Mouse (Mus musculus): ENCODE measurements around the gene Pth2. TPM values are rescaled to one million over a fixed set of nuclear protein-coding genes. Genes with fewer than 3 reads are reported as not detected.

The Pth2 gene
- polyA plus RNA-seq, 1 experiment from 2014 or later = not detected

DNA sequence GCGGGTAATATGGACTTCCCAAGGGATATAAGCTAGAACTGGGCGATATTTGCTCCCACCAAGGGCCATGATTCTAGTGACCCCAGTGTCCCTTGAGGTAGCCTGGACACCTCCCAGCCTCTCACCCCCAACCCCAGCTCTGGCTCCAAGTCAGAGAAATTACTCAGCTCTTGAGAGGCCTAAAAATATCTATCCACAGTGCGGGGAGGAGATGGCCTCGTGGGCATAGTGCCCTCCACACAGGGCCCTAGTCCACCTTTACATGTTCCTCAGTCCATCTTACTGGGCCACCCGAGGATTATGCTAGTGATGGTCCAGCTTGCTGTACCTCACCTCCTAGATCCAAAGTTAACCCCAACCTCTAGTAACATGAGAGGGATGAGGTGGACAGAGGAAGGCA, 16.0 kb upstream of the Pth2 start:
- no peak for TF ChIP-seq CTCF (IDR thresholded peaks at IDR 0.05; ENCODE audit: low read depth)
- TF ChIP-seq EP300 (optimal IDR thresholded peaks at IDR 0.05) = no peak
- H3K9ac ChIP-seq (ENCODE audit: low read length) = no peak overlapping the region
- peaks cover 22% of the 10 kb centered on the region; the same call in 1 of the 2 replicates for H3K27me3 ChIP-seq (ENCODE audit: control insufficient read depth, insufficient read depth, low read length)
- H3K4me2 ChIP-seq (replicated peaks; ENCODE audit: low read depth) = no peak overlapping the region
- peaks cover 2% of the 10 kb centered on the region; the same call in 1 of the 2 replicates for H3K36me3 ChIP-seq (ENCODE audit: control insufficient read depth, insufficient read depth, low read length)
- peaks cover 4% of the 10 kb centered on the region; the same call in 1 of the 2 replicates for H3K4me1 ChIP-seq (replicated peaks; ENCODE audit: control insufficient read depth, insufficient read depth)
- no peak overlapping the region for H3K4me3 ChIP-seq (ENCODE audit: low read depth, low read length)
- WGBS = 74% methylated on average over 5 of the region's 5 CpGs
- H3K27ac ChIP-seq (replicated peaks) = no peak overlapping the region
- H3K9me3 ChIP-seq (ENCODE audit: control insufficient read depth, low read length) = peaks cover 6% of the 10 kb centered on the region
- DNase-seq (ENCODE audit: low spot score) = no peak
- ATAC-seq (ENCODE audit: low FRiP score, low TSS enrichment) = no peak

DNA sequence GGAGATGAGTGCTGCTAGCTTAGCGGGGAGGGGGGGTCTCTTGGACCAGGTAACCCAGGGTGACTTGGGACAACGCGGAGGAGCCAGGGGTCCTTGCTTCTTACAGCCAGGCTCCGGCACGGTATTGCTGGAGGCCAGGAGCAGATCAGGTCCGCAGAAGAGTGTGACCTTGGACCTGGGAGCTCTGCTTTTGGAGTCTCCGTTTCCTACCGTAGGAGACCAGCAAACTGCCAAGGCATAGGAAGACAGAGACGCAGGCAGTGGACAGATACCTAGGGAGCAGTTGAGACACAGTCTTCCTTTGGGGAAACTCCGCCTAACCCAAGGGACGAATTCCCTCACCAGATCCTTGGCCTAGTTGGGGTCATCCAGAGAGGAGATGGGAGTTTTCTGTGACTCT, 15.1 kb upstream of the Pth2 start:
- H3K4me1 ChIP-seq (replicated peaks; ENCODE audit: control insufficient read depth, insufficient read depth) = peaks cover 4% of the 10 kb centered on the region; the same call in 1 of the 2 replicates
- no peak overlapping the region for H3K9ac ChIP-seq (ENCODE audit: low read length)
- no peak overlapping the region for H3K4me3 ChIP-seq (ENCODE audit: low read depth, low read length)
- DNase-seq (ENCODE audit: low spot score) (no peak), ATAC-seq (ENCODE audit: low FRiP score, low TSS enrichment) (no peak)
- H3K27me3 ChIP-seq (ENCODE audit: control insufficient read depth, insufficient read depth, low read length) = peaks cover 22% of the 10 kb centered on the region; the same call in 1 of the 2 replicates
- H3K27ac ChIP-seq (replicated peaks) = no peak overlapping the region
- TF ChIP-seq EP300 (optimal IDR thresholded peaks at IDR 0.05) (no peak), CTCF (IDR thresholded peaks at IDR 0.05; ENCODE audit: low read depth) (no peak)
- H3K36me3 ChIP-seq (ENCODE audit: control insufficient read depth, insufficient read depth, low read length) = no peaks in the 10 kb centered on the region
- 55% methylated on average over 11 of the region's 11 CpGs for WGBS
- H3K4me2 ChIP-seq (replicated peaks; ENCODE audit: low read depth) = no peak overlapping the region
- peaks cover 11% of the 10 kb centered on the region for H3K9me3 ChIP-seq (ENCODE audit: control insufficient read depth, low read length)

GRCm38 (mm10) chr7:45166950-45167401, 13.8 kb upstream of the Pth2 start:
- peaks cover 4% of the 10 kb centered on the region; the same call in 1 of the 2 replicates for H3K4me1 ChIP-seq (replicated peaks; ENCODE audit: control insufficient read depth, insufficient read depth)
- 25% methylated on average over 10 of the region's 10 CpGs for WGBS
- no peaks in the 10 kb centered on the region for H3K36me3 ChIP-seq (ENCODE audit: control insufficient read depth, insufficient read depth, low read length)
- peaks cover 22% of the 10 kb centered on the region; the same call in 1 of the 2 replicates for H3K27me3 ChIP-seq (ENCODE audit: control insufficient read depth, insufficient read depth, low read length)
- DNase-seq (ENCODE audit: low spot score) (no peak), ATAC-seq (ENCODE audit: low FRiP score, low TSS enrichment) (no peak)
- no peak overlapping the region for H3K4me3 ChIP-seq (ENCODE audit: low read depth, low read length)
- H3K9me3 ChIP-seq (ENCODE audit: control insufficient read depth, low read length) = peaks cover 11% of the 10 kb centered on the region
- no peak overlapping the region for H3K9ac ChIP-seq (ENCODE audit: low read length)
- no peak for TF ChIP-seq EP300 (optimal IDR thresholded peaks at IDR 0.05)
- TF ChIP-seq CTCF (IDR thresholded peaks at IDR 0.05; ENCODE audit: low read depth) = no peak
- no peak overlapping the region for H3K4me2 ChIP-seq (replicated peaks; ENCODE audit: low read depth)
- H3K27ac ChIP-seq (replicated peaks) = no peak overlapping the region

- Histone ChIP-seq H3K4me3 (ENCODE audit: low read depth, low read length) (no peak overlapping the region), H3K9ac (ENCODE audit: low read length) (no peak overlapping the region), H3K4me2 (replicated peaks; ENCODE audit: low read depth) (no peak overlapping the region), H3K9me3 (ENCODE audit: control insufficient read depth, low read length) (peaks cover 11% of the 10 kb centered on the region), H3K27ac (replicated peaks) (no peak overlapping the region), H3K36me3 (ENCODE audit: control insufficient read depth, insufficient read depth, low read length) (no peaks in the 10 kb centered on the region), H3K27me3 (ENCODE audit: control insufficient read depth, insufficient read depth, low read length) (peaks cover 22% of the 10 kb centered on the region; the same call in 1 of the 2 replicates), H3K4me1 (replicated peaks; ENCODE audit: control insufficient read depth, insufficient read depth) (peaks cover 4% of the 10 kb centered on the region; the same call in 1 of the 2 replicates)
- ATAC-seq (ENCODE audit: low FRiP score, low TSS enrichment) (no peak), DNase-seq (ENCODE audit: low spot score) (no peak)
- TF ChIP-seq EP300 (optimal IDR thresholded peaks at IDR 0.05) (no peak), CTCF (IDR thresholded peaks at IDR 0.05; ENCODE audit: low read depth) (no peak)
- WGBS = 4% methylated on average over 19 of the region's 19 CpGs
Measured at GRCm38 (mm10) chr7:45167761-45168445, 12.9 kb upstream of the Pth2 start.

DNA sequence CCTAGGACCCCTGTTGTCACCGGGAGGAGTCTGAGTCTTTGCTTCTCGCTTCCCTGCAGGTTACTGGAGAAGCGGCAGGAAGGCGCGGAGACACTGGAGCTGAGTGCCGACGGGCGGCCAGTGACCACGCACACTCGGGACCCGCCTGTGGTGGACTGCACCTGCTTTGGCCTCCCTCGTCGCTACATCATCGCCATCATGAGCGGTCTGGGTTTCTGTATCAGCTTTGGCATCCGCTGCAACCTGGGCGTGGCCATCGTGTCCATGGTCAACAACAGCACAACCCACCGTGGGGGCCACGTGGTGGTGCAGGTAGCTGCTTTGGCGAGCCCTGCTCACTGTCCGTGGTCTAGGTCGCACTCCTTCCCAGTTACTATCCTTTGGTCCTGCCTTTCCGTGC, 12.1 kb upstream of the Pth2 start:
- no peak overlapping the region for H3K9ac ChIP-seq (ENCODE audit: low read length)
- H3K4me1 ChIP-seq (replicated peaks; ENCODE audit: control insufficient read depth, insufficient read depth) = peaks cover 4% of the 10 kb centered on the region; the same call in 1 of the 2 replicates
- H3K4me3 ChIP-seq (ENCODE audit: low read depth, low read length) = no peak overlapping the region
- DNase-seq (ENCODE audit: low spot score) (no peak), ATAC-seq (ENCODE audit: low FRiP score, low TSS enrichment) (no peak)
- TF ChIP-seq EP300 (optimal IDR thresholded peaks at IDR 0.05) (no peak), CTCF (IDR thresholded peaks at IDR 0.05; ENCODE audit: low read depth) (no peak)
- H3K36me3 ChIP-seq (ENCODE audit: control insufficient read depth, insufficient read depth, low read length) = no peaks in the 10 kb centered on the region
- 6% methylated on average over 24 of the region's 24 CpGs for WGBS
- H3K27ac ChIP-seq (replicated peaks) = no peak overlapping the region
- peaks cover 22% of the 10 kb centered on the region; the same call in 1 of the 2 replicates for H3K27me3 ChIP-seq (ENCODE audit: control insufficient read depth, insufficient read depth, low read length)
- peaks cover 11% of the 10 kb centered on the region for H3K9me3 ChIP-seq (ENCODE audit: control insufficient read depth, low read length)
- no peak overlapping the region for H3K4me2 ChIP-seq (replicated peaks; ENCODE audit: low read depth)

- 91% methylated on average over 3 of the region's 3 CpGs for WGBS
- H3K27ac ChIP-seq (replicated peaks) = no peak overlapping the region
- H3K4me3 ChIP-seq (ENCODE audit: low read depth, low read length) = no peak overlapping the region
- ATAC-seq (ENCODE audit: low FRiP score, low TSS enrichment) (no peak), DNase-seq (ENCODE audit: low spot score) (no peak)
- no peak for TF ChIP-seq EP300 (optimal IDR thresholded peaks at IDR 0.05)
- TF ChIP-seq CTCF (IDR thresholded peaks at IDR 0.05; ENCODE audit: low read depth) = no peak
- no peak overlapping the region for H3K9ac ChIP-seq (ENCODE audit: low read length)
- H3K27me3 ChIP-seq (ENCODE audit: control insufficient read depth, insufficient read depth, low read length) = peaks cover 20% of the 10 kb centered on the region; the same call in 1 of the 2 replicates
- no peaks in the 10 kb centered on the region for H3K4me1 ChIP-seq (replicated peaks; ENCODE audit: control insufficient read depth, insufficient read depth)
- no peak overlapping the region for H3K4me2 ChIP-seq (replicated peaks; ENCODE audit: low read depth)
- H3K36me3 ChIP-seq (ENCODE audit: control insufficient read depth, insufficient read depth, low read length) = no peaks in the 10 kb centered on the region
- peaks cover 11% of the 10 kb centered on the region for H3K9me3 ChIP-seq (ENCODE audit: control insufficient read depth, low read length)
Measured at GRCm38 (mm10) chr7:45169495-45169894, 11.3 kb upstream of the Pth2 start.
